Mouse (Mus musculus): ENCODE measurements at regions not wholly inside any gene's neighbourhood (a gene's known extent, or its start where the extent isn't known, plus 50 kb on each side); places are given as distances from the start of the nearest gene placed in this dataset.

- TF ChIP-seq CTCF (IDR thresholded peaks at IDR 0.05; ENCODE audit: extremely low read depth, insufficient read length, insufficient replicate concordance, low read depth, low read length) (no peak), POLR2A (IDR thresholded peaks at IDR 0.05; ENCODE audit: low read depth, low read length) (no peak)
Observed at GRCm38 (mm10) chr3:143291793-143292192, 410.0 kb upstream of the Pkn2 start.

All from small intestine, adult 2 months (tissue).